Mouse (Mus musculus): ENCODE results near the gene Gm1553. TPM values are rescaled to one million over a fixed set of nuclear protein-coding genes. Genes with fewer than 3 reads are reported as not detected.

Gm1553 gene
- not detected for polyA plus RNA-seq (2014; fragmentation: Illumina TruSeq; extraction: RNeasy Lipid Tissue Mini Kit (QIAGEN cat#74804); ENCODE audit: low read depth, low replicate concordance)

DNA sequence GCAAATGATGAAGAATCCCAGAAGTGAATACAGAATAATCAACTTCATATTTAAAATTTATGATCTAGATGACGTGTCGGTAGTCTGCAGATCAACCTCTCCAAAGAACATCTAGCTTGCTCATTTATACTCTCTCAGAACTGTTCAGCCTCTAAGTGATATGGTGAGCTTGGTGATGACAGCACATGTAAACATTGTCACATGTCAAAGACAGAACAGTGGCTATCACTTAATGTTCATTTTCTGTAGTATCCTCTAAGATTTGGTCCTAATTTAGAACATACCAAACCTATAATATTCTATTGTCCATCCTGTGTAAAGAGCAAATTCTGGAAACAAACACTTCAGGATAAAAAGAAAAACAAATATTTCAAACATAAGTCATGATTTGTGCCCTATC, at the start of gene Gm1553:
Gene Gm1553 (minus strand): TSS at position 101 of the 400 bp plus-strand sequence.

Other genes with a start within 250 kb of the Gm1553 start
- gene 4932415D10Rik, start 176.0 kb downstream of the Gm1553 start, polyA plus RNA-seq (2014; fragmentation: Illumina TruSeq; extraction: RNeasy Lipid Tissue Mini Kit (QIAGEN cat#74804); ENCODE audit: low read depth, low replicate concordance), result 264 TPM
- gene Gm4924, start 138.4 kb downstream of the Gm1553 start, polyA plus RNA-seq (2014; fragmentation: Illumina TruSeq; extraction: RNeasy Lipid Tissue Mini Kit (QIAGEN cat#74804); ENCODE audit: low read depth, low replicate concordance), result 10.8 TPM
- gene 1190007I07Rik, start 130.6 kb upstream of the Gm1553 start, polyA plus RNA-seq (2014; fragmentation: Illumina TruSeq; extraction: RNeasy Lipid Tissue Mini Kit (QIAGEN cat#74804); ENCODE audit: low read depth, low replicate concordance), result 4.4 TPM
- gene Tdg, start 137.2 kb upstream of the Gm1553 start, polyA plus RNA-seq (2014; fragmentation: Illumina TruSeq; extraction: RNeasy Lipid Tissue Mini Kit (QIAGEN cat#74804); ENCODE audit: low read depth, low replicate concordance), result 8.0 TPM
- 9.1 TPM for gene Glt8d2, start 198.0 kb upstream of the Gm1553 start, polyA plus RNA-seq (2014; fragmentation: Illumina TruSeq; extraction: RNeasy Lipid Tissue Mini Kit (QIAGEN cat#74804); ENCODE audit: low read depth, low replicate concordance)
- gene Hcfc2, start 203.5 kb upstream of the Gm1553 start, polyA plus RNA-seq (2014; fragmentation: Illumina TruSeq; extraction: RNeasy Lipid Tissue Mini Kit (QIAGEN cat#74804); ENCODE audit: low read depth, low replicate concordance), result 452 TPM

All from testis, adult 10 weeks (tissue).